ENCODE assay signal across 8 mouse cellular contexts in genomic region chr9:66305121-66306112, GRCm38 (mm10). TPM values are rescaled to one million over a fixed set of nuclear protein-coding genes. Genes with fewer than 3 reads are reported as not detected.
A peak's percentile ranks its signal among the peaks of the same experiment; 100 is the strongest.
DNase-seq lines count a peak whose midpoint lies in the region; ATAC-seq lines count a peak whose summit lies in the region.

No protein-coding gene starts in this region.

- no peak overlapping the region for H3K9ac ChIP-seq in midbrain, embryonic 12.5 days (replicated peaks)
- H3K9ac ChIP-seq in midbrain, embryonic 16.5 days (ENCODE audit: low read depth, low read length) = peak overlapping the region; percentile 47

- 64% methylated on average over 25 of the region's 25 CpGs for WGBS in midbrain, embryonic 12.5 days
- WGBS in midbrain, embryonic 10.5 days = 68% methylated on average over 25 of the region's 25 CpGs
- 40% methylated on average over 25 of the region's 25 CpGs for WGBS in midbrain, embryonic 16.5 days

- H3K27ac ChIP-seq in midbrain, embryonic 12.5 days (replicated peaks) = 0 out of 2 replicates have a peak overlapping the region, but pooled peaks have one; percentile 10
- no peak overlapping the region for H3K27ac ChIP-seq in midbrain, embryonic 10.5 days (replicated peaks)
- H3K27ac ChIP-seq in midbrain, embryonic 16.5 days (ENCODE audit: low read length) = peak overlapping the region; percentile 69

- no peaks in the 10 kb centered on the region for H3K36me3 ChIP-seq in midbrain, embryonic 12.5 days
- no peaks in the 10 kb centered on the region for H3K36me3 ChIP-seq in midbrain, embryonic 10.5 days
- no peaks in the 10 kb centered on the region for H3K36me3 ChIP-seq in midbrain, embryonic 16.5 days (ENCODE audit: control insufficient read depth, insufficient read depth, low read length)

- no peak overlapping the region for H3K4me3 ChIP-seq in midbrain, embryonic 12.5 days
- no peak overlapping the region for H3K4me3 ChIP-seq in midbrain, embryonic 10.5 days
- peak overlapping the region; percentile 11; the same call in 1 of the 2 replicates for H3K4me3 ChIP-seq in midbrain, embryonic 16.5 days (ENCODE audit: low read depth, low read length)

- H3K9me3 ChIP-seq in midbrain, embryonic 12.5 days = no peaks in the 10 kb centered on the region
- H3K9me3 ChIP-seq in midbrain, embryonic 10.5 days (replicated peaks) = no peaks in the 10 kb centered on the region
- H3K9me3 ChIP-seq in midbrain, embryonic 16.5 days (replicated peaks; ENCODE audit: control insufficient read depth, low read length, poor library complexity, severe bottlenecking) = no peaks in the 10 kb centered on the region

- intact Hi-C loops in gastrocnemius, postnatal 36 days (cut with DNase I) = no loop called here
- intact Hi-C loops in left cerebral cortex, postnatal 36 days (cut with DNase I) = loop anchor here (1.0 kb wide), 1 partner anchor 40 kb away; no protein-coding TSS in a partner anchor

- peak overlapping the region; percentile 23 for H3K4me2 ChIP-seq in midbrain, embryonic 12.5 days (replicated peaks)
- H3K4me2 ChIP-seq in midbrain, embryonic 16.5 days (ENCODE audit: low read length) = peak overlapping the region; percentile 51

- ATAC-seq in midbrain, embryonic 12.5 days (ENCODE audit: low FRiP score, low read depth) = no peak
- ATAC-seq in midbrain, embryonic 16.5 days = 0 out of 2 replicates have a peak, but pooled peaks have one; percentile 25

- no peak for DNase-seq in midbrain, embryonic 10.5 days (ENCODE audit: low spot score)
- peak; percentile 20 to 26 for DNase-seq in cerebellum, postnatal 4 days (ENCODE audit: low spot score in 2 of 2)
- DNase-seq in gastrocnemius, postnatal 36 days = peak; percentile 21 to 39
- peak; percentile 17 for DNase-seq in kidney, adult 11 months
- DNase-seq in left cerebral cortex, postnatal 36 days (ENCODE audit: low spot score in 2 of 2) = peak; percentile 86 to 89
- peak; percentile 93 for DNase-seq in telencephalon, adult 2 months (ENCODE audit: low read depth, low spot score)

- H3K27me3 ChIP-seq in midbrain, embryonic 12.5 days = no peaks in the 10 kb centered on the region
- H3K27me3 ChIP-seq in midbrain, embryonic 10.5 days (ENCODE audit: low read depth, poor library complexity, severe bottlenecking) = no peaks in the 10 kb centered on the region
- no peaks in the 10 kb centered on the region for H3K27me3 ChIP-seq in midbrain, embryonic 16.5 days (ENCODE audit: control insufficient read depth, insufficient read depth, low read depth, low read length)

- H3K4me1 ChIP-seq in midbrain, embryonic 12.5 days = peaks cover 9% of the 10 kb centered on the region
- peaks cover 5% of the 10 kb centered on the region; the same call in 1 of the 2 replicates for H3K4me1 ChIP-seq in midbrain, embryonic 10.5 days
- H3K4me1 ChIP-seq in midbrain, embryonic 16.5 days (ENCODE audit: control insufficient read depth, insufficient read depth, low read length) = peaks cover 9% of the 10 kb centered on the region

RNA-seq across cellular contexts. Expression of gene Herc1, which starts 44.8 kb away (rescaled TPM):
- polyA plus RNA-seq in midbrain, embryonic 12.5 days (2016; fragmentation: Nextera tagmentation; extraction: Ambion mirVana) = 49.4 and 53.9 TPM in 2 replicates
- polyA plus RNA-seq in midbrain, embryonic 10.5 days (2016; fragmentation: Nextera tagmentation; extraction: Ambion mirVana) = 26.1 and 30.8 TPM in 2 replicates
- 10 to 100 TPM; 27.7 to 32.1 TPM for total RNA-seq in gastrocnemius, postnatal 36 days (2021)
- total RNA-seq in left cerebral cortex, postnatal 36 days (2021) = 100 to 1,000 TPM; 115 to 134 TPM
- polyA plus RNA-seq in midbrain, embryonic 16.5 days (2015; fragmentation: Nextera tagmentation; extraction: Ambion mirVana) = 46.8 and 53.2 TPM in 2 replicates
